Mouse (Mus musculus) hindlimb bud, embryonic 11.5 days (tissue): ENCODE measurements around the gene Litaf.

Source experiments
- DNase-seq: peaks from one replicate; pipeline ENCODE4 v3.0.0-alpha.2; 2012; ENCODE audit warnings: low read depth, low spot score; ENCODE audit errors: extremely low spot score

Gene Litaf

GRCm38 (mm10) chr16:11066029-11066832, at the start of gene Litaf:
Gene Litaf, minus strand, starts transcription at chr16:11066157.
- DNase-seq = peak; percentile 85

- no peak for DNase-seq
Observed at GRCm38 (mm10) chr16:11109198-11109740, 43.3 kb upstream of the Litaf start.

- DNase-seq = no peak
Observed at GRCm38 (mm10) chr16:11104905-11105304, 38.9 kb upstream of the Litaf start.

GRCm38 (mm10) chr16:11097301-11097700, 31.3 kb upstream of the Litaf start:
- DNase-seq = no peak

GRCm38 (mm10) chr16:11093717-11094386, 27.9 kb upstream of the Litaf start:
- no peak for DNase-seq

- DNase-seq = no peak
Observed at GRCm38 (mm10) chr16:11092523-11092922, 26.6 kb upstream of the Litaf start.

GRCm38 (mm10) chr16:11092061-11092460, 26.1 kb upstream of the Litaf start:
- no peak for DNase-seq

- DNase-seq = no peak
Observed at GRCm38 (mm10) chr16:11090836-11091570, 25.0 kb upstream of the Litaf start.

GRCm38 (mm10) chr16:11086856-11087588, 21.1 kb upstream of the Litaf start:
- DNase-seq = no peak

GRCm38 (mm10) chr16:11086299-11086698, 20.3 kb upstream of the Litaf start:
- no peak for DNase-seq

- no peak for DNase-seq
Observed at GRCm38 (mm10) chr16:11084181-11084580, 18.2 kb upstream of the Litaf start.

- DNase-seq = no peak
Observed at GRCm38 (mm10) chr16:11078216-11078869, 12.4 kb upstream of the Litaf start.

- no peak for DNase-seq
Observed at GRCm38 (mm10) chr16:11077601-11078201, 11.7 kb upstream of the Litaf start.

GRCm38 (mm10) chr16:11073060-11073459, 7.1 kb upstream of the Litaf start:
- no peak for DNase-seq

GRCm38 (mm10) chr16:11072454-11072853, 6.5 kb upstream of the Litaf start:
- no peak for DNase-seq

GRCm38 (mm10) chr16:11071887-11072286, 5.9 kb upstream of the Litaf start:
- no peak for DNase-seq

- DNase-seq = no peak
Observed at GRCm38 (mm10) chr16:11071176-11071575, 5.2 kb upstream of the Litaf start.

- DNase-seq = no peak
Observed at GRCm38 (mm10) chr16:11069710-11070420, 3.9 kb upstream of the Litaf start.

GRCm38 (mm10) chr16:11069271-11069670, 3.3 kb upstream of the Litaf start:
- DNase-seq = no peak
